Mouse (Mus musculus): Measurements from ENCODE around the gene Zfp874b.
"Not testable (repeated sequence)": the region's sequence is repeated elsewhere in the genome, so short reads cannot be mapped to it uniquely, and the experiment has no call there.

Zfp874b gene

DNA sequence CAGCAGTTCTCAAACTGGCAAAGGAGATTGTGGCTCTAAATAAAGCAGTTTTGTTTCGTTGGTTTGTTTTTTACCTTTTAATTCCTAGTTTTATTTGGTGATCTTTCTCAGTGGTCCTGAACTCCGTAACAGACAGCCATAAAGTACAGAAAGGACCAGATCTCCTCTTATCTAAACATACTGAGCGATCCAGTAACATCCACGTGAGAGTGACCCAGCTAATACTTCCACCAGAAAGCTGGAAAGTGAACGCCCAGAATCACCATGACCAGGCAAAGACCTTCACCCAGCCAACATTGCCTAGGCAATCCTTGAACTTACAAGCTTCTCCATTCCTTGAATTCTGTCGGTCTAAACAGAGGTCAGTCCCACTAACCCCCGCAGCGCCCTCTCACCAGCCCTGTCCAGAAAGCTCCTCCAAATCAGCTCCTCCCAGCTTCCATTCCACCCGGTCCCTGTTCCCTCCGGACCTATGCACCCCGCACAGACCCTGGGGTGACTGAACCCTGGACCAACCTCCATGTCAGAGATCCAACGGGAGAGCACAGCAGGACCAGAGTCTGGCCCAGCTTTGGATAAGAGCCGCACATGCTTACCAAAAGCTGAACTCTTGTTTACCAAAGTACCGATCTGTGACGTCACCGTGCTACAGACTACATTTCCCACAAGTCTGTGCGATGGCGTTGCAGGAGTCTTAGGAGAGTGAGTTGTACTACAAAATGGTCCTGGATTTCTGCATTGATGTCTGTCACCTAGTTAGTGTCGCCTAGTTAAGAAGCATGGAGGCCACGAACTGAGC lies at the start of gene Zfp874b:
Gene Zfp874b, minus strand, starts transcription at position 634 of the 799 bp plus-strand sequence.
- peak; percentile 91 for DNase-seq

DNA sequence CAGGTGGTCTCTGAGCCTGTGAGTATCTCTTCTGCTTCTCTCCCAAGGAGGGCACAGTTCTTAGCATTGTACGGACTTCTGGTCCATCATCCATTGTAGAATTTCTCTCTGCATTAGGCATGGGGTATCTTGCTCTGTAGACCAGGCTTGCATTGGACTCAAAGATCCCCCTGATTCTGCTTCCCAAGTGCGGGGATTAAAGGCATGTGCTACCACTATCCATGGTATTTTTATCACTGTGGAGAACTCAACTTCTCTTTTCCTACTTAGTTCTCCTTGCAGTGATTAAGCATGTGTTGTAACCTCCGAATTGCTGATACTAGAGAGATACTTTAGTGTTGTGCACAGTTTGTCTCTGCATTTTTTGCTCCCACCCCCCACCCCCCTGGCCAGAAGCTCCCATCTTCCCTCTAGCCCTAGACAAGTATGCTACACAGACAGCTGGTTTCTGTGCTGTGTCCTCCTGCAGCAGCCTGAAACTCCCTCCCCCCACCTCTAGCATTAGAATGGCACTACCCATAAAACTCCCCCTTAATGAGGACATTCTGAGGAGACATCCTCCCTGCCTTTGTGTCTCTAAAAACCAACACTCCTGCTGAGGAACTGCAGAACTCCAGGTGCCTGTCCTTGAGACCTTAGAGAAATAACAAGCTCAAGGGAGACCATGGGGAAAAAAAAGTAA lies 43.1 kb upstream of the Zfp874b start:
- DNase-seq: no peak

DNA sequence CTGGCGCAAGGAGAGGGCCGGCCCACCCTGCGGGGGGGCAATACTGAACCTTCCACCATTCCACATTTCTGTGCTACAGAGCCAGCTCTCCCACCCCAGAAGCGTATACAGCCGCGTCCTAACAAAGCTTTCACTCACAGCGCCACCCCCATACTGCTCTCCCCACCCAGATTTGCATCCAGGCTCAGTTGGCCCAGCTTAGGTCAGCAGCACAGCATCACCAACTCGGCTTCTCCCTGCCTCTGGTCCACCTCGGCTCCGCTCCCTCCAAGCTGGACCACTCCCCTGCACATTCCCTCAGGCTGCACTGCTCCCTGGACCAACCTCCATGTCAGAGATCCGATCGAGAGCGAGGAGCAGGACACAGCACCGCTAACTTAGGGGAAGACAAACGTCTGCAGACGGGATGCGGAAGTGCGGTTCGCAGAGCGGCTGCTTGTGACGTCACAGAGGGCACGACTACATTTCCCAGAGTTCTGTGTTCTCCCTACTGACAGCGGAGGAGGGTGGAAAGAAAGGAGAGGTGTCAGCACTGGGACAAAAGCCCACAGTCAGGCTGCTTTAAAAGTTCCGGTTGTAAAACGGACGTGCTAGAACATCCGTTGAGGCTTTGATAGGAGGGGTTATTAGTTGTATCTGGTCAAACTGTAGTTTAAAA lies 41.8 kb upstream of the Zfp874b start, which contains the start of the genes Gm26965 and Zfp87:
Gene Gm26965, minus strand, starts transcription at position 399 of the 658 bp plus-strand sequence.
Gene Zfp87, minus strand, starts transcription at position 425 of the 658 bp plus-strand sequence.
- peak; percentile 95 for DNase-seq

DNA sequence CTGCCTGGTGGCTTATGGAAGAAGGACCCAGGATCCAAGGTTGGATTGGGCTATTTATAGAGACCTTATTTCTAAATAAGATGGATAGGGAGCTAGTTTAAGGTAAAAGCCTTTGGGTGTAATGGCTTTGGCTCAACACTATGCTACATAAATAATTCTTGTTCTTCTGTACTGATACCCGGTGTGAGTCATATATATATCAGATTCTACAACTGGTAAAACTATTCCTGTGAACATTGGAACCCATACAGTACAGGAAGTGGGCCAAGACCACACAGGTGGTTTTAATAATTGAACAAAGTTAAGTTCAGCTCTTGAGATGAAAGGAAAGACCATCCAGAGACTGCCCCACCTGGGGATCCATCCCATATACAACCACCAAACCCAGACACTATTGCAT lies 16.9 kb upstream of the Zfp874b start:
- no peak for DNase-seq

DNA sequence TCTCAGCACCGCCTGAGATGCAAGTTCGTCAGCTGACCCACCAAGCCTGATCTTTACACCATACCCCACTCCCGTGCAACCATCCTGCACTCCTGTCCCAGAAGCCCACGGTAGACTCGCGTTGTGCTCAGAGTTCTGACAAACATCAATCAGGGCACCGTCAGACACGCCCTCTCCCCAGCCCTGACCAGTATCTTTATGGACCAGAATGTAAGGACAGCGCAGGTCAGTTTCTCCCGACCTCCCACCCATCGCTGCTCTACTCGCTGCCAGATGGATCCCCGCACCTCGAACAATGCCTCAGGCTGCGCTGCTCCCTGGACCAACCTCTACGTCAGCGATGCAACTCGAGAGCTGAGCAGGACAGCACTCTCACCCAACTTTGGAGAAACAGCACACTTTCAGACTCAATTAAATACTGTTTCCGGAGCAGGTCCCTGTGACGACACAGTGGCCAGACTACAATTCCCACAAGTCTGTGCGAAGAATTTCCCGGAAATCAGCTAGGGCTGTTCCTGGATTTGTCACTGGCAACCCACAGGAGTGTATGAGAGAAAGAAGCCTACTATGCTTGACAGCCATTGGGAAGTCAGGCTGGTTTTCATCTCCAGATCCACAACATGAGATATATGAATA lies 16.1 kb upstream of the Zfp874b start, which contains the start of gene Zfp58:
Gene Zfp58, minus strand, starts transcription at position 472 of the 636 bp plus-strand sequence.
- peak; percentile 92 for DNase-seq

DNA sequence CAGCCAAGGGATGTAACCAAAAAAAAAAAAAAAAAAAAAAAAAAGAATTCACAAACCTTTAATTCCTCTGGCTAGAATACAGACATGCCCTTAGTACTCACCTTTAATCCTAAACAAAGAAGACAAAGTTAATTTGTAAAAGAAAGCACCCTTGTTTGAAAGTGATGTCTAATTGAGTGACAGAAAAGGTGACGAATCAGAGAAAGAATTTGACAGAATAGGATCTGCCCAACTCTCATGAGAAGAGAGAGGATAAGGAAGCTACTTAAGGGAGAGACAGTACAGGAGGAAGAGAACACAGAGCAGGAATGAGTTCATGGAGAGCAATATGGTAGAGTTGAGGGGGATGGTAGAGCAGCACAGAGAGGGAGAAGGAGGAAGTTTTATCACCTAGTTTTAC lies 11.6 kb upstream of the Zfp874b start:
- no peak for DNase-seq

DNA sequence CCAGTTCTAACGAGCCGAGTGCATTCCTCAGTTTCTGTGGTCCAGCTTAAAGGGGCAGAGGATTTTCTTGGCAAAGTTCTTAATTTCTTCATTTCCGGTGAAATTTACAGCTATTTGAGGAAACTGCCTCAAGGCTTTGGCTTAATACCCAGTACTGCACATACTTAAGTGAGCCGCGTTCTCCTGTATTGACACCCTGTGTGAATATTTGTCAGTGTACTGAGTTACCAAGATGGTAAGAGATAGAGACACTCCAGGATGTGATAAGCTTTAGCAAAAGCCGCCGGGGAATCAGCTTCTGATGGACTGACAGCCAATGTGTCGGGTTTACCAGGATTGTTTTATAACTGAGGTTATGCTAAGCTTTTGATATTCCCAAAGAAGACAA lies 360 bp upstream of the Zfp874b start:
- no peak for DNase-seq

DNA sequence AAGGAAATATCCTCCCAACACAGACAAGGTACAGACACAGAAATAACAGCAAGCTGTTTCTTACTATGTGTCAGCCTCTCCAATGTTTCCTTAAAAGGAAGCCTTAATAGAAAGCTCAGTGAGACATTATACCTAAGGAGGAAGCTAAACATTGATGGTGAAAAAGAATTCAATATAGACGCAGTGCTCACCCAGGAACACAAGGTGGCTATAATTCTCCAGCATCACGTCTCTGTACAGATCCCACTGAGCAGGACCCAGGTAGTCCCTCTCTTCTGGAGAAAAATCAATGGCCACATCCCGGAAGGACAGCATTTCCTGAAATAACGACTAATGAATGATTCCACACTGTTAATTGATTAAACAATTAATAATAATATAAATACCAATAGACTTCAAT lies 2.5 kb downstream of the Zfp874b start:
- no peak for DNase-seq

DNA sequence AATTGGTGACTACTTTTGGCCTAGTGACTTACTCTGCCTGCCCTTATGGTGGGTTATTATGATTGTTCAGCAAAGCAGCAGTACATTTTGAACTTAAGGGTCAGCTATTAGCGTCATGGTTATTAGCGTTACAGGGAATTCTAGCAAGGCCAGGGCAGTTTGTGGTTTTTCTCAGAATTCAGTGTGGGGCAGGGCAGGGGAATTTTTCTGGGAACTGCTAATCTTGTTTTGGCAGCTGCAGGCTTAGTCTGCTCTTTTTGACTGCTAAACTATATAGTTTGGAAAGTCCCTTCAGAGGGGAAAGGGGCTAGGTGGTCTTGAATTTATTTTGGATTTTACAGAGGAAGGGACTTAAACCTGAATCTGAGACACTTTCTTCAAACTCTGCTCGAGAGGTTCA lies 14.8 kb downstream of the Zfp874b start:
- DNase-seq: no peak

DNA sequence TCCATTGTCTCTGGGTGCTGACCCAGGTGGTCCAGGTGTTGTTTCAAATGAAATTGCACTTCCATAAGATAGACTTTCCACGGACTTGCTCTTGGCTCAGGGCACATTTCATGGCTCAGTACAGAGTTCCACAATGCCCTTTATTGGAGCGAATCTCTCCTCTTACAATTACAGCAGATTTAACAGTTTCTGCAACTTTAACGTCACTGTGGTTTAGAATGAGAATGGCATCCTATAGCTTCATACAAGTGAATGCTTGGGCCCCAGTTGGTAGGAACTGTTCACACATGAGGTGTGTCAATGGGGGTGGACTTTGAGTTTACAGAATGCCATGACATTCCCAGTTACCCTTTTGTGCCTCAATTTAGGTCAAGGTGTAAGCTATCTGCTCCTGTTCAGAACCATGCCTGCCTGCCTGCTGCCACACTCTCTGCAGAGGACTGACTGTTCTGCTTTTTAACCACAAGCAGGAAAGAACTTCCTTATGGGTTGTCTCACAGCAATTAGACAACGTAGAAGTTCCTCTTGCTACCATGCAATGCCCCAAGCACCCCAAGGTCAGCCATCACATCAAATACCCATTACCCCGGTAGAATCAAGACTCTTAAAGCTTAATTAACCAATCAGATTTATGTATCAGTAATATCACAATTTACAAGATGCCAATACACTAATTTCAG lies 20.4 kb downstream of the Zfp874b start:
- not testable (repeated sequence) for DNase-seq

DNA sequence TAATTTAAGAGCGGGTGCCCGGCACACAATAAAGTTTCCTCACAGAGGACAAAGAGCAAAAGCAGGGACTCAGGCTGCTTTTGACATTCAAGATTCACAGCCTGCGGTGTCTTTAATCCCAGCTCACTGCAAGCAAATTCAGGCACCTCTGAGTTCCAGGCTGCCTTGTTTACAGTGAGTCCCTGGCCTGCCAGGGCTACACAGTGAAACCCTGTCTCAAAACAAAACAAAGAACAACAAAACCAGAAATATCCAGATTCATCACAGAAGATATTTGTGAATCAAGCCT lies 32.1 kb downstream of the Zfp874b start:
- DNase-seq: no peak

DNA sequence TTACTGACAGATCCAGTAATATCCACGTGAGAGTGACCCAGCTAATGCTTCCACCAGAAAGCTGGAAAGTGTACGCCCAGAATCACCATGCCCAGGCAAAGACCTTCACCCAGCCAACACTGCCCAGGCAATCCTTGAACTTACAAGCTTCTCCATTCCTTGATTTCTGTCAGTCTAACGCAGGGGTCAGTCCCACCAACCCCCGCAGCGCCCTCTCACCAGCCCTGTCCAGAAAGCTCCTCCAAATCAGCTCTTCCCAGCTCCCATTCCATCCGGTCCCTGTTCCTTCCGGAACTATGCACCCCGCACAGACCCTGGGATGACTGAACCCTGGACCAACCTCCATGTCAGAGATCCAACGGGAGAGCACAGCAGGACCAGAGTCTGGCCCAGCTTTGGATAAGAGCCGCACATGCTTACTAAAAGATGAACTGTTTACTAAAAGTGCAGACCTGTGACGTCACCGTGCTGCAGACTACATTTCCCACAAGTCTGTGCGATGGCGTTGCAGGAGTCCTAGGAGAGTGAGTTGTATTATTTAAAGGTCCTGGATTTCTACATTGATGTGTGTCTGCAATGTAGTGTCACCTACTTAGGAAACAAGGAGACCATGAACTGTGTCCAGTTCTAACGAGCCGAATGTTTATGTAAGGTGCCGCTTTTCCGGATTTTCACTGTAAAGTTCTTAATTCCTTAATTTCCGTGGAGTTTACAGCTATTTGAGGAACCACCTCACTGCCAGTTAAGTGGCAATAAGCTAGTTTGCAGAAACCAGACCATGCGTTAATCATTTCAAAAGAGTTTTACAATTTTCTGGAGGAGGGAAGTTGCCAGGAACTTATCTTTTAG lies 32.7 kb downstream of the Zfp874b start, which contains the start of gene Zfp874a:
Gene Zfp874a, minus strand, starts transcription at position 453 of the 849 bp plus-strand sequence.
- DNase-seq: peak; percentile 88

DNA sequence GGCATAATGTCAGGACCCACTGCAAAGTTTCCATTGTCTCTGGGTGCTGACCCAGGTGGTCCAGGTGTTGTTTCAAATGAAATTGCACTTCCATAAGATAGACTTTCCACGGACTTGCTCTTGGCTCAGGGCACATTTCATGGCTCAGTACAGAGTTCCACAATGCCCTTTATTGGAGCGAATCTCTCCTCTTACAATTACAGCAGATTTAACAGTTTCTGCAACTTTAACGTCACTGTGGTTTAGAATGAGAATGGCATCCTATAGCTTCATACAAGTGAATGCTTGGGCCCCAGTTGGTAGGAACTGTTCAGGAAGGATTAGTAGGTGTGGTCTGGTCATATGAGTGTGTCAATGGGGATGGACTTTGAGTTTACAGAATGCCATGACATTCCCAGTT lies 47.0 kb downstream of the Zfp874b start:
- DNase-seq: not testable (repeated sequence)

DNA sequence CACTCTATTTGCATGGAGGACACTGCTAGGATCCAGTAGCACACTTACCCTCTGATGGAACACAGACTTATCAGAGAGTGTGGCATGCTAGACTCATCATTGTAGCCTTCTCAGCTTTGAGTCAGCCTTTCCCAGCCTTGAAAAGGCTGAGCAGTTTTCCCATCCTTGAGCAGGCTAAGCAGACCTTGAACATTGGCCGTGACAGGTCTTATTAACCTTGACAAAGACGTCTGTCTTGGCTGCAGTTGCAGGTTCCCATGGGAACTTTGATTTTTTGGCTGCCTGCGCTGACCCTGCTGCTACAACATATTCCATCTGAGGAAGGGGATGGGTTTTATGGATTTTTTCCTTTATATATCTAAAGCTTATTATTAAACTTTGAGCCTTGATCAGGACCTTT lies 55.9 kb downstream of the Zfp874b start:
- no peak for DNase-seq

DNA sequence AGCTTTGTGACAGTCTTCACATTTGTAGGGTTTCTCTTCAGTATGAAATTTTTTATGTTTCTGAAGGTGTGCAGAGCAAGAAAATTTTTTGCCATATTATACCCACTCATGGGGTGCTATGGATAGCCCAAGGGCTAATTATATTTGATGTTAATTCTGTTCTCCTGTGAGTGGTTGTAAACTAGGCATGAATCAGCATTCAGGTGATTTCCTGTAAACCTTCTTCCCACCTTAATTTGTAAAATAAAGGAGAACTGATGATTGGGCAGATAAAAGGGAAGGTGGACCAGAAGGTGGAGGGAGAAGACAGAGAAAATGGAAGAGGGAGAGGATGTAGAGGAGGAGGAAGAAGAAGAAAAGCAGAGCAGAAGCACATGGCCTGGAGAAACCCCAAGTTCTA lies 58.4 kb downstream of the Zfp874b start:
- DNase-seq: not testable (repeated sequence)

DNA sequence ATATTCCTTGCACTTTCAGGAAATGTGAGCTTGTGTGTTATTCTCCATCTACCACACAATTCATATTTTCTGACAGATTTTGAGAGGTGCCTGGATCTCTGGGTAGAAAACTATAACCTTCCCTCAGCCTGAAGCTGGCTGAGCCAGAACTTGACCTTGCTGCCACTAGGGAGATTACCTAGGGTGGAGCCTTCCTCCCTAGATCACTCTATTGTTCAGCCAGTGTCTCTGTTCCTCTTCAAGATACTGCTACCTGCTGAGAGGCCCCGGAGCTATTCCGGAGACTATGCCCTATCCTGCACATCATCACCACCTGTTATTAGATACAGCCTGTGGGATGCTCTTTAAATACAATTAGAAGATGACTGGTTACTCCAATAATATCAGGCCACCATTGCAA lies 61.5 kb downstream of the Zfp874b start:
- not testable (repeated sequence) for DNase-seq
